Comparison of ENCODE assay signal across 8 mouse cellular contexts in the genomic region with DNA sequence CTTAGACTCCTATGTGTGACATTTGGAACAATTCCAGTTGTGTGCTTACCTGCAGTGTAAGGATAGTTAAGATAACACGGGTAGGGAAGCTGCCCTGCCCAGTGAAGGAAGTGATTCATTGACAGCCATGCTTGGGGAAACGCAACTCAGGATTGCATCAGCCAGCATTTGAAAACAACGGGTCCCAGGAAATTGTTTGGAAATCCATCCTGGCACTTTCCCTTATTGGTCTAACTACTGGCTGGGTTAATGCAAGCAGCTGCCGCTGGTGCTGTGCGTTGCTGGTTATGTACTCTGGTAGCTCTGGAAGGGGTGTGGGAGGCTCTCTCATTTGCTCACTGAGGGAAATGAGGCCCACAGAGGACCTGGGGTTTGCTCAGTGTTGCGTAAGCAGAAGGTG. TPM values are rescaled to one million over a fixed set of nuclear protein-coding genes. Genes with fewer than 3 reads are reported as not detected.
DNase-seq lines count a peak whose midpoint lies in the region; TF ChIP-seq lines count a peak whose summit lies in the region.

No protein-coding gene starts in this region.

- H3K79me2 ChIP-seq in MEL (ENCODE audit: control insufficient read depth, insufficient read depth, low read length, poor library complexity), result no peaks in the 10 kb centered on the region; the same call in 1 of the 2 replicates

- H3K36me3 ChIP-seq in MEL (ENCODE audit: control insufficient read depth in 1 of 2, insufficient read depth in 2 of 2, low read length in 2 of 2), result peaks cover 0 to 63% of the 10 kb centered on the region in 2 experiments; a peak in 2 of 4 replicates

- TF ChIP-seq EP300 in MEL (IDR thresholded peaks at IDR 0.05; ENCODE audit: low read depth in 1 of 2, low read length in 2 of 2), result peak; percentile 96 to 97

- no peak for TF ChIP-seq CTCF in MEL (IDR thresholded peaks at IDR 0.05 in 2 of 3, conservative IDR thresholded peaks at IDR 0.05 in 1 of 3; ENCODE audit: control insufficient read depth in 1 of 3, insufficient read depth in 1 of 3, low read depth in 2 of 3, low read length in 3 of 3, poor library complexity in 1 of 3, severe bottlenecking in 1 of 3)

- peak overlapping the region; percentile 69 for H3K9ac ChIP-seq in MEL (ENCODE audit: control insufficient read depth, low read depth, low read length, poor library complexity, severe bottlenecking)

- TF ChIP-seq RAD21 in MEL (IDR thresholded peaks at IDR 0.05; ENCODE audit: low read depth, low read length), result no peak

- H3K27ac ChIP-seq in MEL (ENCODE audit: control insufficient read depth, low read depth, low read length), result peak overlapping the region; percentile 94

- peak; percentile 19 for DNase-seq in 3134 (ENCODE audit: extremely low read depth, insufficient read length, low spot score)
- DNase-seq in MEL (ENCODE audit: low read depth, low spot score), result peak; percentile 96
- DNase-seq in large intestine, adult 2 months (ENCODE audit: low read depth, low spot score), result peak; percentile 64
- peak; percentile 55 for DNase-seq in lung, postnatal 10 days
- no peak for DNase-seq in thymus, postnatal 25 days
- DNase-seq in cerebellum, adult 11 months, result no peak
- DNase-seq in ovary, postnatal 10 days (ENCODE audit: low spot score), result no peak
- DNase-seq in cerebellum, postnatal 25 days, result no peak

- 17% methylated on average over 6 of the region's 6 CpGs for WGBS in large intestine, adult 2 months

- TF ChIP-seq POLR2A in MEL (IDR thresholded peaks at IDR 0.05; ENCODE audit: control insufficient read depth in 1 of 2, insufficient read depth in 1 of 2, low read depth in 1 of 2, low read length in 2 of 2, poor library complexity in 1 of 2), result peak; percentile 45 to 63; a peak in 2 of 4 replicates

- no peaks in the 10 kb centered on the region for H3K27me3 ChIP-seq in MEL (ENCODE audit: control insufficient read depth in 1 of 2, insufficient read depth in 2 of 2, low read length in 2 of 2)

- no peaks in the 10 kb centered on the region for H3K9me3 ChIP-seq in MEL (replicated peaks; ENCODE audit: insufficient read depth, low read length)

- peak overlapping the region; percentile 43 to 48; a peak in 3 of 4 replicates for H3K4me3 ChIP-seq in MEL (ENCODE audit: control insufficient read depth in 1 of 2, insufficient read depth in 1 of 2, low read depth in 2 of 2, low read length in 2 of 2)

- peaks cover 47 to 65% of the 10 kb centered on the region in 2 experiments for H3K4me1 ChIP-seq in MEL (ENCODE audit: control insufficient read depth in 1 of 2, insufficient read depth in 2 of 2, low read length in 2 of 2)

TF ChIP-seq in MEL, 35 proteins besides CTCF, POLR2A, EP300 and RAD21:
- TF ChIP-seq MYB (IDR thresholded peaks at IDR 0.05; ENCODE audit: low read depth, low read length) (peak; percentile 72; the same call in 1 of the 2 replicates), ZNF384 (IDR thresholded peaks at IDR 0.05; ENCODE audit: low read depth, low read length) (no peak), KAT2A (conservative IDR thresholded peaks at IDR 0.05; ENCODE audit: low read depth, low read length) (peak; percentile 59), USF2 (IDR thresholded peaks at IDR 0.05; ENCODE audit: borderline replicate concordance in 1 of 2, insufficient read depth in 1 of 2, low read depth in 1 of 2, low read length in 2 of 2) (no peak), SIN3A (IDR thresholded peaks at IDR 0.05; ENCODE audit: low read length) (peak; percentile 96), POLR2AphosphoS5 (IDR thresholded peaks at IDR 0.05; ENCODE audit: borderline replicate concordance, low read depth, low read length) (no peak), ELF1 (IDR thresholded peaks at IDR 0.05; ENCODE audit: low read depth, low read length) (peak; percentile 53), USF1 (IDR thresholded peaks at IDR 0.05; ENCODE audit: low read depth, low read length) (no peak), MAZ (IDR thresholded peaks at IDR 0.05; ENCODE audit: low read depth, low read length) (peak; percentile 70; the same call in 1 of the 2 replicates), NRF1 (IDR thresholded peaks at IDR 0.05; ENCODE audit: insufficient read depth, low read depth, low read length, poor library complexity, severe bottlenecking) (no peak), NELFE (IDR thresholded peaks at IDR 0.05; ENCODE audit: low read depth, low read length) (peak; percentile 59), JUND (IDR thresholded peaks at IDR 0.05; ENCODE audit: low read depth, low read length) (peak; percentile 95), CHD2 (IDR thresholded peaks at IDR 0.05; ENCODE audit: low read length) (no peak), ZC3H11A (IDR thresholded peaks at IDR 0.05; ENCODE audit: low read depth, low read length) (no peak), ZMIZ1 (IDR thresholded peaks at IDR 0.05; ENCODE audit: low read depth, low read length) (no peak), MYC (IDR thresholded peaks at IDR 0.05; ENCODE audit: low read depth, low read length) (peak; percentile 98), MAFK (IDR thresholded peaks at IDR 0.05; ENCODE audit: borderline replicate concordance, low read depth, low read length) (peak; percentile 31; the same call in 1 of the 2 replicates), GATA1 (IDR thresholded peaks at IDR 0.05; ENCODE audit: low read depth, low read length) (peak; percentile 95), BHLHE40 (IDR thresholded peaks at IDR 0.05; ENCODE audit: borderline replicate concordance, low read depth, low read length) (peak; percentile 77; the same call in 1 of the 2 replicates), MAX (IDR thresholded peaks at IDR 0.05; ENCODE audit: low read length) (peak; percentile 85), HCFC1 (IDR thresholded peaks at IDR 0.05; ENCODE audit: low read depth, low read length) (peak; percentile 61; the same call in 1 of the 2 replicates), GABPA (IDR thresholded peaks at IDR 0.05; ENCODE audit: low read depth, low read length) (no peak), TCF12 (IDR thresholded peaks at IDR 0.05; ENCODE audit: low read depth, low read length) (peak; percentile 94), TBP (IDR thresholded peaks at IDR 0.05; ENCODE audit: low read depth, low read length) (peak; percentile 79), ZKSCAN1 (IDR thresholded peaks at IDR 0.05; ENCODE audit: low read depth, low read length) (no peak), E2F4 (IDR thresholded peaks at IDR 0.05; ENCODE audit: borderline replicate concordance, low read depth, low read length) (no peak), SMC3 (IDR thresholded peaks at IDR 0.05; ENCODE audit: low read depth, low read length) (no peak), ETS1 (IDR thresholded peaks at IDR 0.05; ENCODE audit: low read depth, low read length) (peak; percentile 94), MEF2A (IDR thresholded peaks at IDR 0.05; ENCODE audit: extremely low read depth, insufficient replicate concordance, low read depth, low read length, poor library complexity, severe bottlenecking) (no peak), POLR2AphosphoS2 (IDR thresholded peaks at IDR 0.05; ENCODE audit: low read length) (peak; percentile 75; the same call in 1 of the 2 replicates), MXI1 (IDR thresholded peaks at IDR 0.05; ENCODE audit: low read depth, low read length) (peak; percentile 79), UBTF (IDR thresholded peaks at IDR 0.05; ENCODE audit: borderline replicate concordance, insufficient read depth, low read depth, low read length) (no peak), TAL1 (IDR thresholded peaks at IDR 0.05; ENCODE audit: low read length) (peak; percentile 89), CHD1 (IDR thresholded peaks at IDR 0.05; ENCODE audit: low read depth, low read length) (no peak), RCOR1 (IDR thresholded peaks at IDR 0.05; ENCODE audit: low read depth, low read length) (peak; percentile 96)

RNA-seq across cellular contexts. Expression of gene Slc38a2, which starts 43.7 kb away (rescaled TPM):
- 80.6 and 150 TPM in 2 replicates for total RNA-seq in MEL (2012; rRNA removed)
- 100 to 1,000 TPM; 177 to 590 TPM for polyA plus RNA-seq in MEL (2012; ENCODE audit: insufficient read depth in 1 of 2, insufficient read length in 2 of 2, low read depth in 1 of 2, low replicate concordance in 2 of 2, missing spikeins in 1 of 2)
- 26.3 and 32.8 TPM in 2 replicates for polyA plus RNA-seq in large intestine, adult 2 months (2012; rRNA removed)

Comparison
In these comparisons a context has a peak if more than half of its experiments do, and no peak if none do; other contexts are left out.
1. DNase-seq: peak in 3134 (single experiment), MEL (single experiment), large intestine, adult 2 months (single experiment) and lung, postnatal 10 days (single experiment); none in thymus, postnatal 25 days (single experiment), cerebellum, adult 11 months (single experiment), ovary, postnatal 10 days (single experiment) and cerebellum, postnatal 25 days (0 of 2).